Mouse (Mus musculus) midbrain, embryonic 16.5 days (tissue): ENCODE results near the gene Gm5724. TPM values are rescaled to one million over a fixed set of nuclear protein-coding genes. Genes with fewer than 3 reads are reported as not detected.

Experiments
- ATAC-seq: fragments of 200-750 bp; cut with Nextera tagmentation; 2 replicates; pipeline ENCODE4 v1.8.0; 2017; ENCODE audit warnings: moderate TSS enrichment
- H3K27ac ChIP-seq: fragments of 300-500 bp; sonication (generic); 2 replicates; pipeline ENCODE4 v1.5.1; 2014; ENCODE audit warnings: mild to moderate bottlenecking, low read length, mixed read lengths
- H3K27me3 ChIP-seq: fragments of 300-500 bp; sonication (generic); 2 replicates; pipeline ENCODE4 v1.6.1; 2014; ENCODE audit warnings: low read depth, low read length, mixed read lengths; ENCODE audit not compliant: control insufficient read depth, insufficient read depth
- H3K36me3 ChIP-seq: fragments of 300-500 bp; sonication (generic); 2 replicates; pipeline ENCODE4 v1.6.1; 2014; ENCODE audit warnings: mild to moderate bottlenecking, low read length, moderate library complexity, mixed read lengths; ENCODE audit not compliant: control insufficient read depth, insufficient read depth
- H3K4me1 ChIP-seq: fragments of 300-500 bp; sonication (generic); 2 replicates; pipeline ENCODE4 v1.6.1; 2014; ENCODE audit warnings: mild to moderate bottlenecking, low read length, mixed read lengths; ENCODE audit not compliant: control insufficient read depth, insufficient read depth
- H3K4me2 ChIP-seq: fragments of 300-500 bp; sonication (generic); 2 replicates; pipeline ENCODE4 v1.6.1; 2014; ENCODE audit warnings: mild to moderate bottlenecking, low read length, mixed read lengths
- H3K4me3 ChIP-seq: fragments of 300-500 bp; sonication (generic); 2 replicates; pipeline ENCODE4 v1.5.1; 2014; ENCODE audit warnings: low read depth, mild to moderate bottlenecking, low read length, moderate library complexity, mixed read lengths
- H3K9ac ChIP-seq: fragments of 300-500 bp; sonication (generic); 2 replicates; pipeline ENCODE4 v1.6.1; 2014; ENCODE audit warnings: low read depth, low read length, mixed read lengths
- H3K9me3 ChIP-seq: fragments of 300-500 bp; sonication (generic); replicated peaks from 2 replicates; pipeline ENCODE4 v1.6.1; 2014; ENCODE audit warnings: mild to moderate bottlenecking, low read length, mixed read lengths; ENCODE audit not compliant: control insufficient read depth, poor library complexity, severe bottlenecking
- WGBS: fragments of 180-500 bp; shearing (Covaris S2); extraction: QIAGEN DNeasy Blood & Tissue Kit; methylation state at CpG from one replicate; pipeline ENCODE4 v1.1.7; 2014; 5-methylcytosine and 5-hydroxymethylcytosine counted together
- polyA plus RNA-seq: library from polyadenylated mRNA; unstranded; fragments of >200 nt; fragmentation: Nextera tagmentation; extraction: Ambion mirVana; gene quantifications from 2 replicates; pipeline ENCODE4 v1.2.1, GENCODE M21; 2015

Gm5724 gene
- polyA plus RNA-seq: not detected in 2 replicates

- Histone ChIP-seq H3K9ac (no peak within 1 kb of the TSS), H3K36me3 (no peaks in the 10 kb centered on the region), H3K9me3 (no peaks in the 10 kb centered on the region), H3K4me2 (no peak within 1 kb of the TSS), H3K4me3 (no peak within 1 kb of the TSS), H3K27me3 (no peaks in the 10 kb centered on the region), H3K27ac (no peak within 1 kb of the TSS), H3K4me1 (no peaks in the 10 kb centered on the region)
- WGBS: 90% methylated on average over 3 of the region's 3 CpGs
- no peak for ATAC-seq
Measured at GRCm38 (mm10) chr6:141773710-141774109, at the start of gene Gm5724. Gene Gm5724, minus strand, starts transcription at chr6:141773810.

GRCm38 (mm10) chr6:141797837-141798236 is 24.2 kb upstream of the Gm5724 start:
- no peaks in the 10 kb centered on the region for H3K4me1 ChIP-seq
- H3K27me3 ChIP-seq: no peaks in the 10 kb centered on the region
- no peak overlapping the region for H3K4me2 ChIP-seq
- no peak overlapping the region for H3K27ac ChIP-seq
- 24% methylated on average over 1 of the region's 1 CpGs for WGBS
- ATAC-seq: no peak
- no peaks in the 10 kb centered on the region for H3K36me3 ChIP-seq
- no peaks in the 10 kb centered on the region; the same call in 1 of the 2 replicates for H3K9me3 ChIP-seq
- no peak overlapping the region for H3K4me3 ChIP-seq
- H3K9ac ChIP-seq: no peak overlapping the region

DNA sequence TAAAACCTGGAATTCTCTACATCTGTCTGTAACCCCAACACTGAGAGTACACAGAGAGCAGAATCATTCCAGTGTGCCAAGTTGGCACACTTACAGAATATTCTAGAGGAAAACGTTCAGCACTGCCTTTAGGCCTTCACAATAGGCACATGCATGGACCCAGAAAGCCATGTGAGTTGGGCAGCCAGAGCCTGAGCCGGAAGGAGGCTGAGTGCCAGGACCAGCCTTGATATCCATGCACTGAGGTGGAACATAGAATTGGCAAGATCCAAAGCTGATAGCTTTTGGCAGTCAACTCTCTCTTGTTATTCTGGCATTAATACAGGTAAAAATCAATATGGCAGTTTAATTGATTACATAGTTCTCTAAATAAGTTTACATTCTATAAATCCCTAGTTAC is 866 bp upstream of the Gm5724 start:
- Histone ChIP-seq H3K4me2 (no peak overlapping the region), H3K9me3 (no peaks in the 10 kb centered on the region), H3K4me1 (no peaks in the 10 kb centered on the region), H3K27ac (no peak overlapping the region), H3K27me3 (no peaks in the 10 kb centered on the region), H3K4me3 (no peak overlapping the region), H3K9ac (no peak overlapping the region), H3K36me3 (no peaks in the 10 kb centered on the region)
- ATAC-seq: no peak
- WGBS: 76% methylated on average over 2 of the region's 2 CpGs

- H3K4me3 ChIP-seq: no peak overlapping the region
- no peaks in the 10 kb centered on the region for H3K36me3 ChIP-seq
- H3K9me3 ChIP-seq: no peaks in the 10 kb centered on the region
- H3K4me2 ChIP-seq: no peak overlapping the region
- H3K4me1 ChIP-seq: no peaks in the 10 kb centered on the region
- H3K27me3 ChIP-seq: no peaks in the 10 kb centered on the region
- no peak overlapping the region for H3K27ac ChIP-seq
- no peak for ATAC-seq
- no peak overlapping the region for H3K9ac ChIP-seq
Measured at GRCm38 (mm10) chr6:141691246-141691645, 82.4 kb downstream of the Gm5724 start.

- H3K27ac ChIP-seq: no peak overlapping the region
- no peaks in the 10 kb centered on the region for H3K4me1 ChIP-seq
- ATAC-seq: no peak
- H3K9me3 ChIP-seq: no peaks in the 10 kb centered on the region
- H3K4me3 ChIP-seq: no peak overlapping the region
- H3K27me3 ChIP-seq: no peaks in the 10 kb centered on the region
- H3K36me3 ChIP-seq: no peaks in the 10 kb centered on the region
- H3K9ac ChIP-seq: no peak overlapping the region
- no peak overlapping the region for H3K4me2 ChIP-seq
- 79% methylated on average over 4 of the region's 4 CpGs for WGBS
Measured at GRCm38 (mm10) chr6:141687008-141687407, 86.6 kb downstream of the Gm5724 start.

Other genes starting within 250 kb of the Gm5724 start
- 19.0 and 21.2 TPM in 2 replicates for gene Slco1c1, start 249.4 kb downstream of the Gm5724 start, polyA plus RNA-seq
- not detected in 2 replicates for gene Slco1b2, start 144.3 kb downstream of the Gm5724 start, polyA plus RNA-seq
- gene Slco1a4, start 82.4 kb upstream of the Gm5724 start, polyA plus RNA-seq: 1.3 and 1.5 TPM in 2 replicates
- gene Slco1a1, start 173.2 kb upstream of the Gm5724 start, polyA plus RNA-seq: not detected in 2 replicates
- gene Gm6614, start 237.6 kb upstream of the Gm5724 start, polyA plus RNA-seq: not detected in 2 replicates